Mouse (Mus musculus) gastrocnemius, postnatal 25 days (tissue): ENCODE measurements around the gene Slc8a3. TPM values are rescaled to one million over a fixed set of nuclear protein-coding genes. Genes with fewer than 3 reads are reported as not detected.
"Not testable (repeated sequence)": the region's sequence is repeated elsewhere in the genome, so short reads cannot be mapped to it uniquely, and the experiment has no call there.

ENCODE experiments used
- DNase-seq: peaks from one replicate; pipeline ENCODE4 v3.0.0; 2022
- long read RNA-seq, 2 experiments: library from polyadenylated mRNA; stranded (forward); transcript quantifications; one replicate each; pipeline ENCODE4 v2.0.0; 2021
- total RNA-seq, 2 experiments: library from RNA; stranded (reverse); gene quantifications; 1 replicate in 1 of 2; 2 replicates in 1 of 2; pipeline ENCODE4 v1.2.3; 2021

Gene Slc8a3
- total RNA-seq: 10 to 100 TPM; 14.3 to 24.0 TPM
- long read RNA-seq, experiment 1: 0 reads
- long read RNA-seq, experiment 2, partial matches to known transcripts: 4 of 12 reads
- long read RNA-seq, experiment 2, other reads (novel, unspliced or antisense): 8 of 12 reads

GRCm38 (mm10) chr12:81332875-81333421 lies at the start of gene Slc8a3:
Gene Slc8a3 (minus strand): TSS chr12:81333180.
- DNase-seq: peak; percentile 62

DNA sequence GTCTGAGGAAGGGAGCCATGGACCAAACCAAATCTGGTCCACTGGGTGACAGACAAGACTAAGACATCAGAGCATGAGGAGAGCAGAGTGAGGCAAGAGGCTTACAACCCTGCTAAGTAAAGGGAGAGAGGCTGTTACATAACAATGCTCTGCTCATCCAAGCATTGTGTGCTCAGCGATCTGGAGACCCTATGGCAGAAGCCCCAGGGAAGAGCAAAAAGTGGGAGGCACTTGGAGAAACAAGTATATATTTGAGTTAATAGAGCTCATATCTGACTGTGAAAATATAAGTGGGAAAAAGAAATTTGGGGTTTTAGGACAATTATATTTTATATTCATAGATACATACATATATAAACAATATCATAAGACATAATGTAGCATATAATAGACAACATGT lies 46.4 kb upstream of the Slc8a3 start, which contains the start of gene Gm4787:
Gene Gm4787 (minus strand): TSS at position 101 of the 400 bp plus-strand sequence.
- not testable (repeated sequence) for DNase-seq

GRCm38 (mm10) chr12:81333841-81334240 lies 861 bp upstream of the Slc8a3 start:
- no peak for DNase-seq

DNA sequence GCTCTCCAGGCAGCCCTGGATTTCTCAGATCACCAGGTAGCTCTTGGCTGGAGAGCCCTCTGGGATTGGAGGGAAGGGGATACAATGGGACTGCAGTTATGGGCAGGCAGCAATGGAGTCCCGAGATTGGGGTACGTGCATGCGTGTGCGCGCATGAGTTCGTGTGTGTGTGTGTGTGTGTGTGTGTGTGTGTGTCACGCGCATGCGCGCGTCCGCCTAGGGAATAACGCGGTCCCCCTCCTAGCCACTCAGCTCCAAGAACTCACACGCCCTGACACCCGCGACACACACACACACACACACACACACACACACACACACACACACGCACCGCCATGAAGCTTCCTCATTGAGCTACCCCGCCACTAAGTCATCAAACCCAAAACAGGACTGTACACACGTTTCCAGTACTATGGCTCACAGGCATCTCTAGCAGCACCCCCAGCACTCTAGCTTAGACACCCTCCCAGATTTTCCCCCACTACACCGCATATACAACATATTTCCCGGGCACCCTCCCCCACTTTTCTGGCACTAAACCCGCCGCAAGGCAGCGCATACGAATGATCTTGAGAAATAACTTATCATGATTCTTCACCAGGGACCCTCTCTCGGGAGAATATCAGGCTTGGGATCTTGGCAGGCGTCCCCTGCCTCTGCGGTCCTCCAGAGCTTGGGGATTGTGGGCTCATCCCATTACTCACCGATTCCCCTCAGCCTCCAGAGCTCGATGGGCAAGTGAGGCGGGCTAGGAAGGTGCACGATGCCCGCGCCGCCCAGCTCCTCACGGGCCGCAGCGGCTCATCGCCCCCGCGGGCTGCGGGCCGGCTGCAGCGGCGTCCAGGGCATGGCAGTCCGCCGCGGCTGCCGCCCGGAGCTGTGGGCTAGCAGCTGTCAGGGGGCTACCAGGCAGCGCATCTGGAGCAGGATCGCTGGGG lies 774 bp downstream of the Slc8a3 start:
- peak; percentile 29 for DNase-seq

GRCm38 (mm10) chr12:81331046-81331638 lies 1.8 kb downstream of the Slc8a3 start:
- DNase-seq: no peak

GRCm38 (mm10) chr12:81324991-81325390 lies 8.0 kb downstream of the Slc8a3 start:
- DNase-seq: no peak

DNA sequence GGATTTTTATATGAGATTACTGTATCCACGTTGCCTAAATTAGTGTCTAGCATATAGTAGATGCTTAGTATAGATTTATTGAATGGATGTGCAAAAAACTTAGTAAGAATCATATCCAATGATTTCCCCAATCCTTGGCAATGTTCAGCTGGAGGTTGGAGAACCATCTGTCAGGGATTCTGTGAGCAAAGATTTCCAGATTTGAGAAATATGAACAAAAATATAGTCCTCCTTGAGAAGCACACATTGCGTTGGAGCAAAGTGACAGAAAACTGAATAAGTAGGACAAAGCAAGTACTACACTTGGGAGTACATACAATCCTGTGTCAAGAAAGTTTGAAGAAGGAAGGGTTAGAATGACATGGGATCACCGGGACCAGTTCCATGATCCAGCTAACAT lies 8.9 kb downstream of the Slc8a3 start:
- DNase-seq: no peak

- no peak for DNase-seq
Observed at GRCm38 (mm10) chr12:81321021-81321420, 12.0 kb downstream of the Slc8a3 start.

DNA sequence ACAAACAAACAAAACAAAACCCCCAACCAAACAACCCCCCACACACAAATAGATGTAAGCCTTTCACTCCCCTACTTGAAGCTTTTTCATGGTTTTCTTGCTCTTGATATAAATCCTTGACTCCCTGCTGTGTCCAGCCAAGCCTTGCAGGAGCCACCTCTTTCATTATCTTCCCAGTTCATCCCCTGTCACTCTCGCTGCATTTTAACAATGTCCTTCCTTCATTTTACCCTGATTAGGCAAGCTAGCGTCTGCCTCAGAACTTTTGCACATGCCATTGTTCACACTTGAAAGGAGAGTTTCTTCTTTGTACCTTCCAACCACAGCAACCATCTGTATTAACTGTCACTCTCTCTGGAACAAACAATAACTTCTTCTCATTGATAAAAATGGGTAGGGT lies 15.2 kb downstream of the Slc8a3 start:
- DNase-seq: no peak

- DNase-seq: no peak
Observed at GRCm38 (mm10) chr12:81315953-81316352, 17.0 kb downstream of the Slc8a3 start.

DNA sequence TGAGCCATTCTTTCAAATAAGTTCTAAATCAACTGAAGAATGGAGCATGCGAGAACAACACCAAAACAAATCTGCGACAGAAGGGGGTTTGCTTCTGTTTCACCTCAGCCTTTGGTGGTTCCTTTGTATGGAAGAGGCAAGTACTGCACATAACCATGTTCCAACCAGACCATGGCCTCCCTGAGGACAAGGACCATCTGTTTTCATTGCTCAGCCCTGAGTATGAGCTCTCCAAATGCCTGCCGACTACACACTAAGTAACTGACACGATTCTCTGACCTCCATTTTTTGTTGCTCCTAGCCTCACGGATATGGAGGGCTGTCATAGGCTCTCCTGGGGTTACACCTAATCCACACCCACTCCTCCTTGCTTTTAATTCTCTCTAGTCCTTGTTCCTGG lies 29.4 kb downstream of the Slc8a3 start:
- DNase-seq: no peak

GRCm38 (mm10) chr12:81294613-81295012 lies 38.4 kb downstream of the Slc8a3 start:
- no peak for DNase-seq

GRCm38 (mm10) chr12:81278031-81278430 lies 54.9 kb downstream of the Slc8a3 start:
- DNase-seq: no peak

DNA sequence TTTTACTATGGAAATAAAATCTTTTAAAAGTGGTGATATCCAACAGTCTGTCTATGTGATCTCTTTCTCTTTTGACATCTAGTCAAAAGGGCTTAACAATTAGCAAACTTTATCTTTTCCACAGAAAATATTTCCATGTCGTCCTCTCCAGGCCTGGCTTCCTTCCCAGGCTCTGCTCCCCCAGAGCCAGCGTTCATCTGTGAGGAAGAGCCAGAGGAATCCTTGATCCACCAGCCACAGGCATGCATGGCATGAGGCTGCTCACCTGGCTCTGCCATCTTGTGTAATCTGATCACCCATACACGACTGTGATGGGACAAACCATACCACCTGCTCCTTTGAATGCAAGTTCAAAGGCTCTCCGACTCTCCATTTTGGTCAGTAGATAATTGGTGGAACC lies 58.4 kb downstream of the Slc8a3 start:
- no peak for DNase-seq

- no peak for DNase-seq
Observed at GRCm38 (mm10) chr12:81273333-81273732, 59.6 kb downstream of the Slc8a3 start.

DNA sequence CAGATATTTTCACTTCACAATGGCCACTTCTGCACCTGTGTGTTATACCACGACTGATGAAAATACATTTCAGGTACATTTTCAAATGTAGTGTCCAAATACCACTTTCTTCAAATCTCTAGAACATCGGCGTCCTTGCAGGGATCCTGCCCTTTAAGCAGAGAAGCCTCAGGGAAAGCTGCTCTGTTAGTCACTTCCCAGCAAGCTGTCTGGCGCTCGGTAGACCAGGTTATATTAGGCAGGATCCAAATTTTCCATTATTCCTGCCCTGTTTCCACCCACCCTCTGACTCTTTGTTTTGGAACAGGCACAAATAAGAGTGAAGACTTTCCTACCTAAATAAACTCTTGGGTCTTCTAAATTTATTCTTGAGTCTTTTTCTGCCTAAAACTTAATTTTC lies 63.7 kb downstream of the Slc8a3 start:
- no peak for DNase-seq

DNA sequence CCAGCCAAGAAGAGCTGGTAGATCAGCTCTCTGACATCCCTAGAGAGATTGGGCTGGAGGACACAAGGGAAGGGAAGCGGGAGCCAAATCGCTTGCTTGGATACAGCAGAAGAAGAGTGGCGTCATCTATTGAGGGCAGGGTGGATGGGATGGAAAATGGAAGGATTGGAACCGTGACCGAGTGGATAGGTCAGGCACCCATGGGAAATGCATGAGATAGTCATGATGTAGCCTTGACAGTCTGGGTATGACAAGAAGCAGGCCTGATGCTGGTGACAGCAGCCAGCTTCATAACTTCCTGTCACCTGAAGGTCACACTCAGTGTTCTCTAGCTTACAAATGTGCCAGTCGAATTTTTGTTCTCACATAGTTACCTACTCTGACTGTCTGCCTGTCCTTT lies 70.2 kb downstream of the Slc8a3 start:
- DNase-seq: no peak

- no peak for DNase-seq
Observed at GRCm38 (mm10) chr12:81258215-81258614, 74.8 kb downstream of the Slc8a3 start.

DNA sequence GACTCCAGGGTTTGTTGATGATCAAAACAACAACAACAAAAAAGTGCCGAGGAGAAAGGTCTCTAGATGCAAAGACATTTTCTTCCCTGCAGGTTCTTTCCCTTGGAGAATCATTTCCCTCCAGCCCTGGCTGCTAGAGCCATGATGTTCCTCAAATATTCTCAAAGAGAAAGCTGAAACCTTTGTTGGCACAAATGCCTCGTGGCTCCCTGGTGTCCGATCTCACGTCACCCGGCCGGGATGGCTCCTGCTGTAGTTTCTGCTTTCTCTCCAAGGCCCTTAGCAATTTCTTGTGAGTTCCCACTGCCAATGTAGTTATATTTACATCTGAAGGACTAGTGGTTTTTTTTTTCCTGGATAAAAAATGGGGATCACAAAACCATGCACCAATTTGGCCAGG lies 87.6 kb downstream of the Slc8a3 start:
- peak; percentile 62 for DNase-seq

DNA sequence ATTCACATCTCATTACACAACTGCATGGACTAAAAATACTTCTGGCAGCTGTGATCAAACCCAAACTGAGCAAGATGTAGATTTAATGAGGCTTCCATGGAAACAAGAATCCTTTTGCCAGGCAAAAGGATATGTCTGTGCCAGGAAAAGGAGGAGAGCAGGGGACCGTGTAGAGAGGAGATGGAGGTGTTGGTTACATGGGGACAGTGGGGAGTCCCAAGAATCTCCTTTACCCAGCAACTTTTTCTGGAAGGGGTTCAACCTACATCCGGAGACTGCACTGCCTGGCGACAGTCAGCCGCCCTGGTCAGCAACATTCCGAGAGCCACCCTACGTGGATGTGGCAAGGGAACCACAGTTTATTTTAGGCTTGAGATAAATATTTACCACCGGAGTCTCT lies 88.0 kb downstream of the Slc8a3 start:
- DNase-seq: peak; percentile 81

DNA sequence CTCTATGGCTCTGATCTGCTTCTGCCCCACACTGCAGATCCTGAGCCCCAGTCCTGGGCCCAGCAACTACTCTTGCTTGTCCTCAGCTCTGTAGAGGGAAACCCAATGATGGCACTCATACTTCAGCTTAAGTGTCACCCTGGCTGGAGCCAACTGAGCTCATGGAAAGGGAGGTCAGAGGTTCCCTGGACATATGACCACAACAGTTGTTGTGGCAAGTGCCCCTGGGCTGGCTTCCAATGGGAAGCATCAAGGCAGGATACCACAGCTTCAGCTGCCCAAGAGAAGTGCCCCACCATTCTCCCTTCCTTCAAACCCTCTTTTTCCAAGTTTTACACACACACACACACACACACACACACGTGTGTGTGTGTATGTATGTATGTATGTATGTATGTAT lies 88.5 kb downstream of the Slc8a3 start:
- DNase-seq: peak; percentile 83

GRCm38 (mm10) chr12:81241676-81242075 lies 91.3 kb downstream of the Slc8a3 start:
- DNase-seq: no peak

- DNase-seq: no peak
Observed at GRCm38 (mm10) chr12:81241096-81241495, 91.9 kb downstream of the Slc8a3 start.
